Mouse (Mus musculus) ES-Bruce4 (cell line): ENCODE data around the gene Smtnl1.

ENCODE experiments used
- CTCF ChIP-seq: IDR thresholded peaks from one replicate; pipeline ENCODE4 v1.8.1; 2011; ENCODE audit warnings: low read depth, low read length
- POLR2A ChIP-seq: IDR thresholded peaks from one replicate; pipeline ENCODE4 v1.8.1; 2011; ENCODE audit warnings: low read length; ENCODE audit not compliant: insufficient read depth

GRCm38 (mm10) chr2:84792516-84792915 lies 29.9 kb downstream of the Smtnl1 start:
- TF ChIP-seq CTCF (no peak), POLR2A (no peak)
